ENCODE assay signal across 13 mouse cellular contexts in genomic region chr9:97512282-97512850, GRCm38 (mm10).
"Had no signal": no experiment of that assay in that cellular context is flagged by ENCODE, and none has a peak within 500 bp of the region (broad histone marks: within the 10 kb centered on the region; RNA-seq: fewer than 3 reads in every experiment).

No protein-coding gene starts in this region.

- H3K9ac ChIP-seq: intestine, embryonic 15.5 days; liver, embryonic 15.5 days; midbrain, embryonic 15.5 days; neural tube, embryonic 13.5 days had no signal

- H3K9me3 ChIP-seq: intestine, embryonic 15.5 days; limb, embryonic 10.5 days; liver, embryonic 15.5 days; midbrain, embryonic 10.5 days; midbrain, embryonic 15.5 days; neural tube, embryonic 13.5 days had no signal

- ATAC-seq: intestine, embryonic 15.5 days; lung, postnatal 0 days; midbrain, embryonic 15.5 days had no signal

- H3K4me2 ChIP-seq: intestine, embryonic 15.5 days; liver, embryonic 11.5 days; liver, embryonic 15.5 days; midbrain, embryonic 15.5 days; neural tube, embryonic 13.5 days had no signal

- DNase-seq: lung, adult 2 months; lung, postnatal 36 days; right cerebral cortex, adult 18-20 months; right cerebral cortex, postnatal 25 days; thymus, postnatal 36 days had no signal

- H3K4me1 ChIP-seq: intestine, embryonic 15.5 days; limb, embryonic 10.5 days; liver, embryonic 15.5 days; midbrain, embryonic 10.5 days; midbrain, embryonic 15.5 days; neural tube, embryonic 13.5 days had no signal

- H3K4me3 ChIP-seq: intestine, embryonic 15.5 days; limb, embryonic 10.5 days; liver, embryonic 15.5 days; midbrain, embryonic 10.5 days; midbrain, embryonic 15.5 days; neural tube, embryonic 13.5 days had no signal

- H3K27ac ChIP-seq: intestine, embryonic 15.5 days; limb, embryonic 10.5 days; liver, embryonic 15.5 days; midbrain, embryonic 10.5 days; midbrain, embryonic 15.5 days; neural tube, embryonic 13.5 days had no signal

- H3K36me3 ChIP-seq: intestine, embryonic 15.5 days; limb, embryonic 10.5 days; liver, embryonic 15.5 days; midbrain, embryonic 10.5 days; midbrain, embryonic 15.5 days; neural tube, embryonic 13.5 days had no signal

- H3K27me3 ChIP-seq: intestine, embryonic 15.5 days; liver, embryonic 15.5 days; midbrain, embryonic 15.5 days; neural tube, embryonic 13.5 days had no signal
